Mouse (Mus musculus) liver, embryonic 14.5 days (tissue): ENCODE measurements around the gene Itpripl2.

Experiments used
- CTCF ChIP-seq: IDR thresholded peaks from 2 replicates; pipeline ENCODE4 v1.5.1; 2016; ENCODE audit warnings: antibody characterized with exemption, low read depth, control low read depth
- EP300 ChIP-seq: IDR thresholded peaks from 2 replicates; pipeline ENCODE4 v1.6.1; 2016; ENCODE audit warnings: antibody characterized with exemption, low read depth

DNA sequence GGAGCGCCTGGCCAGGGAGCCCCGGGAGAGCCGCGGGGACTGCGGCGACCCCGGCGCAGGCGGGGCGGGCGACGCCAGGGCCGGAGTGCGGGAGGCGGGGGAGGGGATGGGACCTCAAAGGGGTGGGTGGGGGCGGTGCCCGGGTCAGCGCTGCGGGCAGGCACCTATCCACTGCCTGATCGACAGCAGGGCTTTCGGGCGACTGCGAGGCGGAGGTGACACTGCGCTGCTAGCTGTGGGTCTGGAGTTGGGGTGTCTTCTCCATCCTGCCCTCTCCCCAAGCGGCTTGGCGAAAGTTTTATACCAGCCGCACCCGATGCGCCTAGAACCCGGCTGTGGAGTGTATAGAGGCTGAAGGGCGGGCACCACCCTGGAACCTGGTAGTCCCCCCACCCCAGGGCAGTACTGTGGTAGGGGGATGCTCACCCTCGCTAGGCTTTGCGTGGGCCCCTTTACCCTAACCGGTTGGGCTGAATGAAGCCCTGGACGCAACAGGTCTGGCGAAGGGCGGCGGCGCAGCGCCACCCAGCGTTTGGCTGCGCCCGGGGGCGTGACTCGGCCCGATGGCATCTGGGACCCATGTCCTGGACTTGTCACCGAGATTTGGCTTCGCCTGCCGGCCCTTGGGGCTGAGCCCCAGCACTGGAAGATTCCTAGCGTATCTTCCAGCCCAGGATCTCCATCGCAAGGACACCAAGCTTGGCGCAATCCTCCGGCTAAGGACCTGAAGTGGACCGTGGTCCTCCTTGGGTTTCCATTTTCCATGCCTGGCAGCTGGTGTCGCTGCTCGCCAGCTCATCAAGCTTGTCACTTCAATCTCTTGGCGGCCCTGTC lies 43.4 kb downstream of the Itpripl2 start, which contains the start of gene Syt17:
- TF ChIP-seq CTCF (peak; percentile 67), EP300 (no peak)
